Mouse (Mus musculus) liver, embryonic 14.5 days (tissue): ENCODE measurements around the gene Tspan3. TPM values are rescaled to one million over a fixed set of nuclear protein-coding genes. Genes with fewer than 3 reads are reported as not detected.

Experiments
- ATAC-seq: fragments of 200-750 bp; cut with Nextera tagmentation; 2 replicates; pipeline ENCODE4 v1.8.0; 2017; ENCODE audit warnings: moderate number of reproducible peaks, mild to moderate bottlenecking, moderate library complexity; ENCODE audit not compliant: insufficient read depth
- DNase-seq, 3 experiments: peaks; one replicate each; pipeline ENCODE4 v3.0.0-alpha.2; 2012 to 2013; ENCODE audit warnings: low read depth in 3 of 3, low spot score in 3 of 3
- H3K27ac ChIP-seq: fragments of 300-500 bp; sonication (generic); 2 replicates; pipeline ENCODE4 v1.5.1; 2014; ENCODE audit warnings: moderate library complexity, mild to moderate bottlenecking, control low read depth, inconsistent platforms
- H3K27me3 ChIP-seq: fragments of 300-500 bp; sonication (generic); 2 replicates; pipeline ENCODE4 v1.6.1; 2014; ENCODE audit warnings: mild to moderate bottlenecking, low read length, moderate library complexity; ENCODE audit not compliant: control insufficient read depth, insufficient read depth
- H3K36me3 ChIP-seq: fragments of 300-500 bp; sonication (generic); replicated peaks from 2 replicates; pipeline ENCODE4 v1.6.1; 2014; ENCODE audit warnings: low read depth; ENCODE audit not compliant: control insufficient read depth, insufficient read depth
- H3K4me1 ChIP-seq, 2 experiments: fragments of 200-500 bp in 1 of 2; fragments of 300-500 bp in 1 of 2; sonication (generic) in 1 of 2; replicated peaks; 2 replicates each; pipeline ENCODE4 v1.6.1; 2012 to 2014; ENCODE audit warnings: antibody characterized with exemption in 1 of 2, inconsistent platforms in 1 of 2, low read length in 1 of 2; ENCODE audit not compliant: control insufficient read depth in 2 of 2, insufficient read depth in 2 of 2
- H3K4me2 ChIP-seq: fragments of 300-500 bp; sonication (generic); 2 replicates; pipeline ENCODE4 v1.6.1; 2014; ENCODE audit warnings: low read depth, mild to moderate bottlenecking, control low read depth, moderate library complexity
- H3K4me3 ChIP-seq, 2 experiments: fragments of 200-500 bp in 1 of 2; fragments of 300-500 bp in 1 of 2; sonication (generic) in 1 of 2; 2 replicates each; pipeline ENCODE4 v1.5.1; 2012 to 2014; ENCODE audit warnings: low read depth in 2 of 2, low read length in 2 of 2, mild to moderate bottlenecking in 2 of 2, control low read depth in 1 of 2, inconsistent platforms in 1 of 2, moderate library complexity in 1 of 2; ENCODE audit not compliant: insufficient read depth in 1 of 2
- H3K9ac ChIP-seq: fragments of 300-500 bp; sonication (generic); replicated peaks from 2 replicates; pipeline ENCODE4 v1.6.1; 2014; ENCODE audit warnings: mild to moderate bottlenecking, control low read depth, moderate library complexity
- H3K9me3 ChIP-seq: fragments of 300-500 bp; sonication (generic); 2 replicates; pipeline ENCODE4 v1.6.1; 2016; ENCODE audit warnings: low read length, mixed read lengths; ENCODE audit not compliant: control insufficient read depth
- CTCF ChIP-seq: IDR thresholded peaks from 2 replicates; pipeline ENCODE4 v1.5.1; 2016; ENCODE audit warnings: antibody characterized with exemption, low read depth, control low read depth
- EP300 ChIP-seq: IDR thresholded peaks from 2 replicates; pipeline ENCODE4 v1.6.1; 2016; ENCODE audit warnings: antibody characterized with exemption, low read depth
- WGBS: fragments of 180-500 bp; shearing (Covaris S2); extraction: QIAGEN DNeasy Blood & Tissue Kit; methylation state at CpG from one replicate; pipeline ENCODE4 v1.1.7; 2014; ENCODE audit not compliant: insufficient replicate concordance; 5-methylcytosine and 5-hydroxymethylcytosine counted together
- polyA plus RNA-seq, 2 experiments: library from polyadenylated mRNA; depleted of rRNA in 1 of 2; stranded (reverse) in 1 of 2; unstranded in 1 of 2; fragments of >200 nt; fragmentation: Nextera tagmentation in 1 of 2; extraction: Ambion mirVana in 1 of 2; gene quantifications; 2 replicates each; pipeline versions ENCODE4 v1.2.1 to v1.2.3; 2012 to 2014

The Tspan3 gene
- polyA plus RNA-seq, 2 experiments, result 15.3 to 22.4 TPM

DNA sequence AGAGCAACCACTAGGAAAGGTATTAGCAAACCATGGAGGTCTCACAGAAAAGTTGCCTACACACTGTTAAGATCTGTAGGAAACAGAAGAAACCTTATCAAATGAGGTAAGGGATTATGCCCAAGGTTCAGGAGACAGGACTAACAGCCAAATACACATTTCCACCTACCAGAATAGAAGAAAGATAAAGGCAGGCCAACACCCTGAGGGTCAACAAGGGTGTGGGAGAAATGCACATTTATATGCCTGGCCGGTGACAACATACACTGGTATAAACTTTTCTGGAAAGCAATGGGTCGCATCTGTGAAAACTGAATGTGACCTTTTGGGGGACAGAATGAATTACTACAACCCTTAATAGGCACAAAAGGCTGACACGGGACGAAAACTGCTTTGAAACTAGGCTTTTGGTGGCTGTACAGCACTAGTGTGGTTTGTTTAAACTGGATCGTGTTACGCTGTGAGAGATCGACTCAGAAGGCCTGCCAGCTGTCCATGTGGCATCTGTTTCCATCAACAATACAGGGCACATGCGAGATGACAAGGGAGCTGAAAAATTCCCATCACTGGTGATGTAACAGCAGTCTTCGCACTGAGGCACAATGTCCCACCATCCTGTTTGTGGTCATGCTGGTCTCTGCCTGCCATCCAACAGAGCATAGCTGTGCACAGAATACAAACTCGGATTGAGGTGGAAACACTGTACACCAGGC lies 33.3 kb downstream of the Tspan3 start:
- no peak for TF ChIP-seq EP300
- TF ChIP-seq CTCF, result no peak
- ATAC-seq (no peak), DNase-seq (no peak)
- H3K4me1 ChIP-seq, result no peaks in the 10 kb centered on the region
- H3K27ac ChIP-seq, result no peak overlapping the region
- H3K4me2 ChIP-seq, result no peak overlapping the region
- no peaks in the 10 kb centered on the region for H3K27me3 ChIP-seq
- 72% methylated on average over 10 of the region's 10 CpGs for WGBS
- no peaks in the 10 kb centered on the region for H3K9me3 ChIP-seq
- H3K4me3 ChIP-seq, result no peak overlapping the region
- no peak overlapping the region for H3K9ac ChIP-seq
- no peaks in the 10 kb centered on the region for H3K36me3 ChIP-seq

DNA sequence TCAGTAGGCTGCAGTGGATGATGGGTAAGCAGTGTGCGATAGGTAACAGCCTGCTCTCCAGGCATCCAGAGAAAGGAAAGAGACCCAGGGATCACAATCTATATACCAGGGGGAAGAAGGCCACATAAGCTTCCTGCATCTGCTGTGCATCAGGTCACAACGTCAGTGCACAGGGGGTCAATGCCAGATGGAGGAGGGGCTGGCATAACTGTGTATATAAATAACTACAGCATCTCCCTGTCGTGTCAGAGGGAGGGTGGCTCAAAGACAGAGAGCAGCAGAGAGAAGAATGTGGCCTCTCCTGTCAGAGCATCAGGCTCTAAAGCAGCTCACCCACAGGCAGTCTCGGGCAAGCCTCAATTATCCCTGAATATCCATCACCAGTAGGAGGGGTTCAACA lies 34.7 kb downstream of the Tspan3 start:
- DNase-seq (no peak), ATAC-seq (no peak)
- Histone ChIP-seq H3K9me3 (no peaks in the 10 kb centered on the region), H3K36me3 (no peaks in the 10 kb centered on the region), H3K4me1 (no peaks in the 10 kb centered on the region), H3K9ac (no peak overlapping the region), H3K27ac (no peak overlapping the region), H3K4me2 (no peak overlapping the region), H3K4me3 (no peak overlapping the region), H3K27me3 (no peaks in the 10 kb centered on the region)
- 43% methylated on average over 4 of the region's 4 CpGs for WGBS
- no peak for TF ChIP-seq EP300
- TF ChIP-seq CTCF, result no peak

DNA sequence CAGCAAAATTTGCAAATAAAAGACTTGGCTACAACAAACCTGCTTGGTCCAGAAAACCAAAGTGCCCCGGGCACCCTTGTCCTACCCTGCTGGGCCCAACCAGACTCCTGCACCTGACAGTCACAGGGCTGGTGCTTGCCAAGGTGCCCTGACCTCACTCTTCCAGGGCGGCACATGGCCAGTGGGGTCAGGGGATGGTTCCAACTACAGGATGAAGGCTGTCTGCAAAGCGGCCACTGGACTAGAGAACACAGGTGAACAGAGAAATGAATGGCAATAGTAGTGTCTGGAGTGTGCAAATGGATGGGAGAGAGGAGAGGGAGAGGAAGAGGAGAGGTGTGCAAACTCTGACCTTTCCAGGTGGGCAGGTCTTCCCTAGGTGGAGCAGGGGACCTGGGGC lies 35.3 kb downstream of the Tspan3 start:
- H3K4me2 ChIP-seq, result no peak overlapping the region
- H3K27ac ChIP-seq, result no peak overlapping the region
- no peaks in the 10 kb centered on the region for H3K4me1 ChIP-seq
- no peaks in the 10 kb centered on the region for H3K36me3 ChIP-seq
- H3K27me3 ChIP-seq, result no peaks in the 10 kb centered on the region
- no peaks in the 10 kb centered on the region for H3K9me3 ChIP-seq
- TF ChIP-seq CTCF, result no peak
- no peak overlapping the region for H3K4me3 ChIP-seq
- H3K9ac ChIP-seq, result no peak overlapping the region
- no peak for DNase-seq
- ATAC-seq, result no peak
- WGBS, result 67% methylated on average over 3 of the region's 3 CpGs

DNA sequence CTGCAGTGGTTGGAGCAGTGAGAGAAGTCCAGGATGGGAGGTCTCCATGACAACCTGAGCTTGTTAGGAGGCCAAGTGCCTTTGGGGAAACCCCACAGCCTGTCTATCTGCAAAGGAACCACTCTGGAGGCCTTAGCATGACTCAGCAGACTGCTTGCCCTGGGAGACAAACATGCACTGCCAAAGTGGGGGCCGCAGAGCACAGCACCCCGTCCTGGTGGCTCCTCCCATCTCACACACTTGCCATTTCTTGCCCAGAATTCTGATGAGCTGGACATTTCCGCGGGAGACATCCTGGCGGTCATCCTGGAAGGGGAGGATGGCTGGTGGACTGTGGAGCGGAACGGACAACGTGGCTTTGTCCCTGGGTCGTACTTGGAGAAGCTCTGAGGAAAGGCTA lies 36.9 kb downstream of the Tspan3 start:
- Histone ChIP-seq H3K9ac (no peak overlapping the region), H3K4me1 (no peaks in the 10 kb centered on the region), H3K4me2 (no peak overlapping the region), H3K9me3 (no peaks in the 10 kb centered on the region), H3K36me3 (no peaks in the 10 kb centered on the region), H3K4me3 (no peak overlapping the region), H3K27ac (no peak overlapping the region), H3K27me3 (no peaks in the 10 kb centered on the region)
- 64% methylated on average over 9 of the region's 9 CpGs for WGBS
- DNase-seq, result peak in 1 of 3 experiments; percentile 57
- ATAC-seq, result no peak
- TF ChIP-seq CTCF (no peak), EP300 (no peak)

DNA sequence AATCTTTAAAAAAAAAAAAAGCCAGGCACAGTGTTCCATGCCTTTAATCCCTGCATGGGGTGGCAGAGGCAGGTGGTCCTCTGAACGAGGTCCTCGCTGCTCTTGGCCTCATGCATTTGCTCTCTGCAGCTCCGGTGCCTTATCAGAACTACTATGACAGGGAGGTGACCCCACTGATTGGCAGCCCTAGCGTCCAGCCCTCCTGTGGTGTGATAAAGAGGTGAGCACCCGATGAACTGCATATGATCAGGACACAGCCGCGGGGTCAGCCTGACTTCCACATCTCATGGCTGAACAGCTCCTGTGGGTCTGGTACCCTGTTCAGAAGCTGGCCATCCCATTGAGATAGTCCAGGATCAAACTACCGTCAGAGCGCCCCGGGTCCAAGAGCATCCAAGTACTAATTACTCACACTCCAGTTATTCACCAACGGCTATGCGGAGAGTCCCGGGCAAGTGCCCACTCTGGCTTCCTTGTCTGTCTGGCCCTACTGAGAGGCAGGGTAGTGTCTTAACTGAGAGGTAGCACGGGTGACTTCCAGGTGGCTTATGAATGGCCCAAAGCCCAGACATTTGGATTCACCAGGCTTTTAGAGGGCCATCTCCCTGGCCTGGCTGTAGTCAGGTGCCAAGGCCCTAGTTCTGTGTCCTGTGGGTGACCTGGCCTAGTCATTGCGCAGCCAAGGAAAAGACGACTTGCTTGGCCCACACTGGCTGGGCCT lies 38.7 kb downstream of the Tspan3 start:
- H3K27me3 ChIP-seq, result no peaks in the 10 kb centered on the region
- H3K27ac ChIP-seq, result no peak overlapping the region
- DNase-seq (no peak), ATAC-seq (no peak)
- H3K4me3 ChIP-seq, result no peak overlapping the region
- WGBS, result 60% methylated on average over 16 of the region's 16 CpGs
- no peak overlapping the region for H3K9ac ChIP-seq
- no peaks in the 10 kb centered on the region for H3K9me3 ChIP-seq
- no peaks in the 10 kb centered on the region for H3K36me3 ChIP-seq
- no peak overlapping the region for H3K4me2 ChIP-seq
- H3K4me1 ChIP-seq, result no peaks in the 10 kb centered on the region
- no peak for TF ChIP-seq EP300
- no peak for TF ChIP-seq CTCF
